Mouse (Mus musculus) heart, embryonic 15.5 days (tissue): ENCODE measurements around the gene Pidd1. TPM values are rescaled to one million over a fixed set of nuclear protein-coding genes. Genes with fewer than 3 reads are reported as not detected.

Experiments
- ATAC-seq: fragments of 200-750 bp; cut with Nextera tagmentation; replicated peaks from 2 replicates; pipeline ENCODE4 v1.8.0; 2017; ENCODE audit warnings: low read depth, moderate TSS enrichment; ENCODE audit not compliant: insufficient number of reproducible peaks, insufficient read depth, low FRiP score
- H3K27ac ChIP-seq: fragments of 300-500 bp; sonication (generic); 2 replicates; pipeline ENCODE4 v1.5.1; 2015; ENCODE audit warnings: mild to moderate bottlenecking, inconsistent platforms
- H3K27me3 ChIP-seq: fragments of 300-500 bp; sonication (generic); 2 replicates; pipeline ENCODE4 v1.6.1; 2015; ENCODE audit warnings: inconsistent platforms
- H3K36me3 ChIP-seq: fragments of 300-500 bp; sonication (generic); 2 replicates; pipeline ENCODE4 v1.6.1; 2015; ENCODE audit warnings: mild to moderate bottlenecking, inconsistent platforms
- H3K4me1 ChIP-seq: fragments of 300-500 bp; sonication (generic); replicated peaks from 2 replicates; pipeline ENCODE4 v1.6.1; 2015; ENCODE audit warnings: inconsistent platforms
- H3K4me2 ChIP-seq: fragments of 300-500 bp; sonication (generic); 2 replicates; pipeline ENCODE4 v1.6.1; 2015; ENCODE audit warnings: inconsistent platforms, mild to moderate bottlenecking, moderate library complexity
- H3K4me3 ChIP-seq: fragments of 300-500 bp; sonication (generic); 2 replicates; pipeline ENCODE4 v1.5.1; 2015; ENCODE audit warnings: mild to moderate bottlenecking, inconsistent platforms
- H3K9ac ChIP-seq: fragments of 300-500 bp; sonication (generic); 2 replicates; pipeline ENCODE4 v1.6.1; 2015; ENCODE audit warnings: mild to moderate bottlenecking, inconsistent platforms
- H3K9me3 ChIP-seq: fragments of 300-500 bp; sonication (generic); replicated peaks from 2 replicates; pipeline ENCODE4 v1.6.1; 2016; ENCODE audit warnings: inconsistent platforms
- WGBS: fragments of 180-500 bp; shearing (Covaris S2); methylation state at CpG from one replicate; pipeline ENCODE4 v1.1.7; 2015; ENCODE audit warnings: mixed read lengths; 5-methylcytosine and 5-hydroxymethylcytosine counted together
- polyA plus RNA-seq: library from polyadenylated mRNA; unstranded; fragments of >200 nt; fragmentation: Nextera tagmentation; extraction: Ambion mirVana; gene quantifications from 2 replicates; pipeline ENCODE4 v1.2.1, GENCODE M21; 2015

Gene Pidd1
- polyA plus RNA-seq, 1 experiment from 2014 or later, result 6.7 TPM

DNA sequence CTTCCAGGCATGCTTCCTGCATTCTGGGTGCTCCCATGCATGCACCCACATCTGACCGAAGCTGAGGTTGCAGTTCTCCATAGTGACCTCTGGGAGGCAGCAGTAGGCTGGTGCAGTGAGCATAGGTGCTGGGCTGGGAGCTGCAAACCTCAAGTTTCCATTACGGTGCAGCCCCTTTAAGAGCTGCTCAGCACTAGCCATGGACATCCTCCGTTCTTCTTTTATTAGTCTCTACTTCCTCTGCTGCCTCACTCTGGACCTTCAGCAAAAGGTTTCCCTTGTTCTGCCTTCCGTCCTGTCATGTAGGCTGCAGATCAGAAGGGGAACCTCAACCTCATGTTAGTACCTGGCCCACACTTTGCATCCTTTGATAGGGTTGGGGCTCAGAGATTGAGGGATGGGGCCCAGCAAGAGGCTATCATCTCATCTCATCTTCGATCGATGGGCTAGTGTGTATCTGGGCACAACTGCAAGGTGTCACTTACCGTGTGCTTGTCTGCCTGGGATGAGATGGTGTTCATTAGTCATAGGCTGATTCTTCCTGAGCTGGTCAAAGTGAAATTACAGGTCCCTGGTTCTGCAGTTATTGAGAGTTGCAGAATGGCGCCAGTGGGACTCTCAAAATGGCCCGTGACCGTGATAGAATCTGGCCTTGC lies 37.1 kb upstream of the Pidd1 start:
- Histone ChIP-seq H3K36me3 (no peaks in the 10 kb centered on the region), H3K4me3 (peak overlapping the region; percentile 66), H3K4me2 (peak overlapping the region; percentile 100), H3K27me3 (no peaks in the 10 kb centered on the region), H3K9ac (no peak overlapping the region), H3K27ac (no peak overlapping the region), H3K9me3 (no peaks in the 10 kb centered on the region), H3K4me1 (peaks cover 63% of the 10 kb centered on the region)
- ATAC-seq, result 0 out of 2 replicates have a peak, but pooled peaks have one; percentile 15
- whole genome bisulfite sequencing, result 12% methylated on average over 10 of the region's 10 CpGs

DNA sequence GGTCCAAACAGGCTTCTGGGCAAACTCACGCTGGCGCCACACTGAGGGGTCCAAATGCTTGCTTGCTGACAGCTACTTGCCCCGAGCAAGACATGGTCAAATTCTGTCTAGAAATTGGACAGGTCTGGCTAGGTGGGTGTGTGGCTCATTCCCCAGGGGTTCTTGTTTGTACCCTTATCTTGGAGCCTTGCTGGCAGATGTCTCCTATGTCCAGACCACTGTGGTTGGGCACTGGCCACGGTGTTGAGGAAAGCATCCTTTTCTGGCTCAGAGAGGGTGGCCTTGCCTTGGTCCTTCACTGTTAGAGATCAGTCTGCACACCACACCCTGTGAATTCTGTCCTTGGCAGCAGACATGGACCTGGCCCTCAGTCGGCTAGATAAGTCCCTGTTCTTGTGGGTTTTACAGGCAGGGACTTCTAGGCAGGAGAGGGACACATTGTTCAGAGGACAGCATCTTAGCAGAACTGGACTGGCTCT lies 34.5 kb upstream of the Pidd1 start:
- 48% methylated on average over 5 of the region's 5 CpGs for WGBS
- H3K9me3 ChIP-seq, result no peaks in the 10 kb centered on the region
- H3K36me3 ChIP-seq, result no peaks in the 10 kb centered on the region
- no peak overlapping the region for H3K4me3 ChIP-seq
- ATAC-seq, result no peak
- peak overlapping the region; percentile 98 for H3K4me2 ChIP-seq
- H3K9ac ChIP-seq, result peak overlapping the region; percentile 11; the same call in 1 of the 2 replicates
- H3K27me3 ChIP-seq, result no peaks in the 10 kb centered on the region
- peaks cover 74% of the 10 kb centered on the region for H3K4me1 ChIP-seq
- peak overlapping the region; percentile 99 for H3K27ac ChIP-seq

DNA sequence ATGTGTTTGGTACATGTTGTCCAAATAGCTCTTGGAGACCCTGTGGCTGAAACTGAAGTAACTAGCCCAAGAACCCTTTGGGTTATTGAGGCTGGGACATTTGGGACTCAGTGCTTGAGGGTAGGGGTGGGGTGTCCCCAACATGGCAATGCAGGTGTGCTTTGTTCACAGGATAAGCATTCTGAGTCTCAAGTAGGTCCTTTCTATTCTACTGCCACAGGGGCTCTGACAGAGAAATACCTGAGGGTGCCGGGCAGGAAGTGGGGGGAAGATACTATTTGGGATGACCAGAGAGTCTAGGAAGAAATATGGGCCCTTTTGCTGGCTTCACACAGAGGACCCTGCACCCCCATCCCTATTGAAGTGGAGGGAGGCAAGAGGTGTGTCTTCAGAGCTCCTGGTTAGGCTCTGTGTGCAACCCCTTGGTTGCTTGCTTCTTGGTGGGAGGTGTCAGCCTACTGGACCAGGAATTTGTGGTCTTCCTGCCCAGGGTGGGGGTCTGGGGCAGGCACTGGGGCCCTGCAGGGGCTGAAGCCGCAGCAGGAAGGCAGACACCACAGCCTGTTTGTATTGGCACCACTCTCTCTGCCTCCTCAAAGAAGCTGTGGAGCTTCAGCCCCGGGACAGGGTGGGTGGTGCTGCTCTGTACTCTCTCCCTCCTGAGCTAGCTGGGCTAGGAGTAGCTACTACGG lies 33.9 kb upstream of the Pidd1 start:
- Histone ChIP-seq H3K9ac (peak overlapping the region; percentile 11; the same call in 1 of the 2 replicates), H3K9me3 (no peaks in the 10 kb centered on the region), H3K4me2 (peak overlapping the region; percentile 98), H3K4me1 (peaks cover 72% of the 10 kb centered on the region), H3K27me3 (no peaks in the 10 kb centered on the region), H3K27ac (peak overlapping the region; percentile 99), H3K4me3 (peak overlapping the region; percentile 95; the same call in 1 of the 2 replicates), H3K36me3 (peaks cover 2% of the 10 kb centered on the region)
- 32% methylated on average over 4 of the region's 4 CpGs for WGBS
- no peak for ATAC-seq

DNA sequence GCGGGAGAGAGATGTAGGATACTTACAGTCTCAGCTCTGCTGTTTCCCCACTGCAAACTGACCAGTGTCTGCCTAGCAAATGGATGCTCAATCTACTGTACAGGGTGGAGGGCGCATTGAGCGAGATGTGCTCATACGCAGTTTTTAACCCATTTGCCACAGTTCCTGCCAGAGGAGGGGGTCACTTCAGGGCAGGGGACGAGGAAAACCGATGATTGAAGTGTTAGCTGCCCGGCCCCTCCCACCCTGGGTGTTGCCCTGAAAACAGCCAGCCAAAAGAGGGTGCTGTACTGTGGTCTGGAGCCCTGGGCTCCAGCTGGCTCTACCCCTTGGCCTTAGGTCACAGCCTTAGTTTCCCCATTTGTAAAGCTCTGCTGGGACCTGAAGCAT lies 33.2 kb upstream of the Pidd1 start:
- Histone ChIP-seq H3K27me3 (no peaks in the 10 kb centered on the region), H3K36me3 (peaks cover 10% of the 10 kb centered on the region), H3K27ac (peak overlapping the region; percentile 99), H3K4me3 (peak overlapping the region; percentile 95), H3K9ac (peak overlapping the region; percentile 43), H3K4me1 (peaks cover 66% of the 10 kb centered on the region), H3K4me2 (peak overlapping the region; percentile 98), H3K9me3 (no peaks in the 10 kb centered on the region)
- no peak for ATAC-seq
- 9% methylated on average over 7 of the region's 7 CpGs for WGBS

DNA sequence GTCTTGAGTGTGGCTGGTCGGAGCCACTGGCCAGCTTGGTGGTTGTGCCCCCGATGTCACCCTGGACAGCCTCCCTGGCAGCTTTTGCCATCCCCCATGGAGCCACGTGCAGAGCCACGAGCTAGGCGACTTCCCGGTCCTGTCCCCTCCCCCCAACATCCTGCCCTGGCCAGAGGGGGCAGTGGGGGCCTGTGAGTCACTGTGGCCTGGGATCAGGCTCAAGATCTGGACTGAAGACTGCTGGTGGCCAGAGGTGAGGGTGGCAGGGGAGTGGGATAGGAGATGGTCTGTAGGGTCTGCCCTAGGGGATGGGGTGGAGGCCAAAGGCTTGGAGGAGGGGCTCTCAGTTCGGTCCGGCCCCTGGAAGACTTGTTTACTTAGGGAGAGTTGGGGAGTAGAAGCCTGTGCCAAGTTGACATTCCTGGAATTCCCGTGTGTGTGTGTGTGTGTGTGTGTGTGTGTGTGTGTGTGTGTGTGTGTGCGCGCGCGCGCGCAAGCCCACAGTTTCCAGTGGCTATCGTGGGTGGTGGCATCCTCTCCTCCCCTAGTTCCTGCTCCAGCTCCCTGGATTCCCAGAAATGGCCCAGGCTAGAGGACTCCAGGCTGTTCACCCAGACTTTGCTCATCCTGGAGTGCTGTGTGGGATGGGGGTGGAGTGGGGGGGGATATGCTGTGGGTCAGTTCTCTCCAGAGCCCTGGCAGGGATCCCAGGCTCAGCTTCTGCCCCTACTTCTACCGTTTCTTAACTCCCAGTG lies 32.6 kb upstream of the Pidd1 start:
- Histone ChIP-seq H3K4me1 (peaks cover 60% of the 10 kb centered on the region), H3K9me3 (no peaks in the 10 kb centered on the region), H3K27me3 (no peaks in the 10 kb centered on the region), H3K9ac (peak overlapping the region; percentile 75), H3K4me2 (peak overlapping the region; percentile 98), H3K4me3 (peak overlapping the region; percentile 95), H3K27ac (peak overlapping the region; percentile 99), H3K36me3 (peaks cover 12% of the 10 kb centered on the region)
- peak; percentile 65 for ATAC-seq
- WGBS, result under 1% methylated on average over 11 of the region's 17 CpGs

DNA sequence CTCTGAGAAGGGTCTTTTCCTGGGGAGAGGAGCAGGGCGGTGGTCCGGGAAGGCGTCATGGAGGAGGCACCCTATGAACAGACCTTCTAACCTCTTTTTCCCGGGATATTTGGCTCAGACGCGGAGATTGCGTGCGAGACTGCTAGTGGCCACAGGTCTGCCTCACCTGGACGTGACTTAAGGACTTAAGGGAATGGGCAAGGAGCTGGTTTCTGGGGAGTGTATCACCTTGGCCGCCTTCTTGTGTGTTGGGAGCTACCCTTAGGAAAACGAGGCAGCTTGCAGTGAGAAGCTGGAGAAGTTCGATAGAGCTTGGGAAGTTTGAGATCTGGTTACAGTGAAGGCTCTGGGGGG lies 32.0 kb upstream of the Pidd1 start:
- H3K4me2 ChIP-seq, result peak overlapping the region; percentile 98
- H3K4me3 ChIP-seq, result peak overlapping the region; percentile 95
- peaks cover 19% of the 10 kb centered on the region for H3K36me3 ChIP-seq
- H3K27ac ChIP-seq, result peak overlapping the region; percentile 99
- peaks cover 54% of the 10 kb centered on the region for H3K4me1 ChIP-seq
- H3K27me3 ChIP-seq, result no peaks in the 10 kb centered on the region
- no peaks in the 10 kb centered on the region for H3K9me3 ChIP-seq
- H3K9ac ChIP-seq, result peak overlapping the region; percentile 75
- under 1% methylated on average over 12 of the region's 12 CpGs for WGBS
- no peak for ATAC-seq

DNA sequence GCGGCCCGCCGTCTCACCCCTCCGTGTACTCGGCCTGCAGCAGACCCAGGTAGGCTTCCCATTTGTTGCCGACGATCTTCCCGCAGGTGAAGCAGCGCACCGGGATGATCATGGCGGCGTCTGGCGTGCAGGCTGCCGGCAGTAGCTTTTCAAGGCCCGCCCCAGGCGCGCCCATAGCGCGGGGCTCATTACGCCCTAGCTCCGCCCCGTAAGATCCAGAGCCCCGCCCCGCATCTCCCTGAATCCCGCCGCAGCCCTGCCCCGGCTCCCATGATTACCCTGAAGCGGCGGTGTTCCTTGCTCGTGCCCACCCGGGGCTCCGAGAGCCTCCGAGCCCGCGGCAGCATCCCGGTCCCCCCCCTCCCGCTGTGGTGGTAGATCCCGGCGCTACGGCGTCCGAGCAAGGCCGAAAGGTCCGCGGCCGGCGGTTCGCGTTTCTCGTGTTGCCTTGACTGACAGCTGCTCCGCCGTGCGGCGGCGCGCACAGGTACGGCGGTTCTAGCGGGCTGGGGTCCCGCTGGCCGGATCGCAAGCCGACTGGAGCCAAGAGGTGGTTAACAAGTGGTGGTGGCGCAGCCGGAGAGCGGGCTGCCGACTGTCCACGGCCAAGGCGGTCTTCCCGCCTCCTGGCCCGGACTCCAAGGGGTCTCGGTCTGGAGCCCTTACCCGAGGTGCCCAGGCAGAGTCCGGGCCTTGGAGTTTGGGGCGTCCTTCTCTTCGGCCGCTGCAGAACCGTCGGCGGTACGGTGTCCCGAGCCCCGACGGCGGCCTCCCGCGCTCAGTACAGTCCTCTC lies 31.4 kb upstream of the Pidd1 start, which contains the start of the genes Polr2l and Tspan4:
Polr2l (minus strand) TSS at position 122 of the 794 bp plus-strand sequence.
Tspan4 (plus strand) TSS at position 230 of the 794 bp plus-strand sequence.
- H3K36me3 ChIP-seq, result peaks cover 24% of the 10 kb centered on the region
- peak within 1 kb of the TSS; percentile 95 for H3K4me3 ChIP-seq
- peak; percentile 41 for ATAC-seq
- under 1% methylated on average over 87 of the region's 87 CpGs for WGBS
- H3K9ac ChIP-seq, result peak within 1 kb of the TSS; percentile 75
- H3K9me3 ChIP-seq, result no peaks in the 10 kb centered on the region
- H3K4me2 ChIP-seq, result peak within 1 kb of the TSS; percentile 98
- H3K27me3 ChIP-seq, result no peaks in the 10 kb centered on the region
- H3K27ac ChIP-seq, result peak within 1 kb of the TSS; percentile 99
- peaks cover 51% of the 10 kb centered on the region for H3K4me1 ChIP-seq

DNA sequence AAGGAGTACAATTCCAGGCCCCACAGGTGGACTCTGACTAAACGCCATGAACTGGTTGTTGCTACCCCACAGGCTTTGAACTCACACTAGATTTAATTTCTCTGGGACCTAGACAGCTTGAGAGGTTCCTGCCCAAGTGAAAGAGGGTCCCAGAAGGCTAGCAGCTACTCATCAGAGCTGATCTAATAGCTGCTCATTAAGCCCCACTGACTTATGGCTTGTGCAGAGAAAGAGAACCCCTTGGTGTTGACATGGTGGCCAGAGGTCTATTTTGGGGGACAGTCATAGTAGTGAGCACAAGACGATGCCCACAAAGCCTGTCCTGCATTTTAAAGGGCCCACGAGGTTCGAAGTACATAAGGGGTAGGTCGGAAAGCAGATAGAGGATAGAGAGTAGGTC lies 30.3 kb upstream of the Pidd1 start:
- H3K4me3 ChIP-seq, result peak overlapping the region; percentile 95
- H3K9me3 ChIP-seq, result no peaks in the 10 kb centered on the region
- H3K4me2 ChIP-seq, result peak overlapping the region; percentile 98
- H3K4me1 ChIP-seq, result peaks cover 60% of the 10 kb centered on the region
- no peak overlapping the region for H3K27ac ChIP-seq
- H3K36me3 ChIP-seq, result peaks cover 32% of the 10 kb centered on the region
- no peaks in the 10 kb centered on the region for H3K27me3 ChIP-seq
- no peak for ATAC-seq
- 4% methylated on average over 5 of the region's 5 CpGs for WGBS
- H3K9ac ChIP-seq, result peak overlapping the region; percentile 75

DNA sequence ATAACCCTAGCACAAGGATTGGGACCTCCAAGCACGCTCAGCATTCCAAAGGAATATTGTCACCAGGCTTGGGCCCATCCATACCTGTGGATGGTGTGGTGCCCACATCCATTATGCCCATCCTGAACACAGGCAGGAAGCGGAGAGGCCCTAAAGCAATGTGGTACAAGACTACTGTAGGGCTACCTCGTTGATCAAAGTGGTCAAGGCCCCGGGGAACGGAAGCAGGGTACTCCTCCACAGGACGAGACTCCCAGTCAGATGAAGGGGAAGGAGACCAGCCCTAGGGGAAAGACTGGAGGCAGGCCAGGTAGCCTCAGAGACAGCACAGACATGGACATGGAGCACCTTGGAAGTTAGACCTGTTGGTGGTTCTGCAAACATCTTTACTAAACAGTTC lies 28.9 kb upstream of the Pidd1 start:
- H3K4me2 ChIP-seq, result no peak overlapping the region
- no peak overlapping the region for H3K27ac ChIP-seq
- 78% methylated on average over 6 of the region's 6 CpGs for WGBS
- H3K4me1 ChIP-seq, result peaks cover 65% of the 10 kb centered on the region
- H3K9me3 ChIP-seq, result no peaks in the 10 kb centered on the region
- no peak overlapping the region for H3K9ac ChIP-seq
- H3K36me3 ChIP-seq, result peaks cover 32% of the 10 kb centered on the region
- no peak for ATAC-seq
- no peaks in the 10 kb centered on the region for H3K27me3 ChIP-seq
- H3K4me3 ChIP-seq, result no peak overlapping the region

DNA sequence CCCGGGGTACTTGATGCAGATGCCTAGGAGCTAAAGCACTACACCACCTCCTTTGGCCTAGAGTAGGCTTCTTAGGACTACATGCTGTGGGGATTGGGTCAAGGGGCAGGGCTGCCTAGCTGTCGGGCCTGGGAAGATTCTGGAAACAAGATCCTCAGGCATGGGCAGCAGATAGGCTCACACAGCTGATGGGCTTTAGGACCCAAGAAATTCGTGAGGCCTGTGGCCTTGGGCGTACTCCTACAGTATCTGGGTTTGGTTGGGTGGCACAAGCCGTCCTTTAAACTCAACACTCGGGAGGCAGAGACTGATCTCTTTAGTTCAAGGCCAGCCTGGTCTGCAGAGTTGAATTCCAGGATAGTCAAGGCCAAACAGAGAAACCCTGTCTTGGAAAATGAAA lies 28.4 kb upstream of the Pidd1 start:
- no peak overlapping the region for H3K27ac ChIP-seq
- H3K4me2 ChIP-seq, result no peak overlapping the region
- peaks cover 60% of the 10 kb centered on the region for H3K4me1 ChIP-seq
- H3K4me3 ChIP-seq, result no peak overlapping the region
- H3K36me3 ChIP-seq, result peaks cover 32% of the 10 kb centered on the region
- no peak overlapping the region for H3K9ac ChIP-seq
- no peaks in the 10 kb centered on the region for H3K27me3 ChIP-seq
- H3K9me3 ChIP-seq, result no peaks in the 10 kb centered on the region
- no peak for ATAC-seq
- WGBS, result 78% methylated on average over 6 of the region's 6 CpGs
